Mouse (Mus musculus): ENCODE measurements around the gene Spata5. TPM values are rescaled to one million over a fixed set of nuclear protein-coding genes. Genes with fewer than 3 reads are reported as not detected.

The Spata5 gene
- polyA plus RNA-seq, 1 experiment = 1.0 TPM

GRCm38 (mm10) chr3:37481295-37481694 lies 61.6 kb downstream of the Spata5 start:
- H3K36me3 ChIP-seq (ENCODE audit: control insufficient read depth, insufficient read depth, low read length) = peaks cover 2% of the 10 kb centered on the region; the same call in 1 of the 2 replicates
- 96% methylated on average over 31 of the region's 31 CpGs for WGBS
- no peaks in the 10 kb centered on the region for H3K27me3 ChIP-seq (ENCODE audit: control insufficient read depth, insufficient read depth, low read length)
- TF ChIP-seq CTCF (IDR thresholded peaks at IDR 0.05; ENCODE audit: extremely low read depth, insufficient read length, insufficient replicate concordance, low read depth, low read length) = no peak
- TF ChIP-seq POLR2A (IDR thresholded peaks at IDR 0.05; ENCODE audit: low read depth, low read length) = no peak
- H3K27ac ChIP-seq (ENCODE audit: insufficient read depth, low read depth, low read length) = no peak overlapping the region
- H3K4me1 ChIP-seq (ENCODE audit: control insufficient read depth, insufficient read depth, insufficient read length, low read length) = no peaks in the 10 kb centered on the region
- H3K4me3 ChIP-seq (ENCODE audit: low read depth, low read length) = no peak overlapping the region

- Histone ChIP-seq H3K4me1 (ENCODE audit: control insufficient read depth, insufficient read depth, insufficient read length, low read length) (no peaks in the 10 kb centered on the region), H3K27ac (ENCODE audit: insufficient read depth, low read depth, low read length) (no peak overlapping the region), H3K27me3 (ENCODE audit: control insufficient read depth, insufficient read depth, low read length) (no peaks in the 10 kb centered on the region), H3K36me3 (ENCODE audit: control insufficient read depth, insufficient read depth, low read length) (peaks cover 2% of the 10 kb centered on the region; the same call in 1 of the 2 replicates), H3K4me3 (ENCODE audit: low read depth, low read length) (no peak overlapping the region)
- TF ChIP-seq POLR2A (IDR thresholded peaks at IDR 0.05; ENCODE audit: low read depth, low read length) (no peak), CTCF (IDR thresholded peaks at IDR 0.05; ENCODE audit: extremely low read depth, insufficient read length, insufficient replicate concordance, low read depth, low read length) (no peak)
- WGBS = 53% methylated on average over 1 of the region's 1 CpGs
Observed at GRCm38 (mm10) chr3:37482720-37483119, 63.0 kb downstream of the Spata5 start.

GRCm38 (mm10) chr3:37483709-37484265 lies 64.1 kb downstream of the Spata5 start:
- Histone ChIP-seq H3K27me3 (ENCODE audit: control insufficient read depth, insufficient read depth, low read length) (no peaks in the 10 kb centered on the region), H3K4me1 (ENCODE audit: control insufficient read depth, insufficient read depth, insufficient read length, low read length) (no peaks in the 10 kb centered on the region), H3K36me3 (ENCODE audit: control insufficient read depth, insufficient read depth, low read length) (peaks cover 2% of the 10 kb centered on the region; the same call in 1 of the 2 replicates), H3K4me3 (ENCODE audit: low read depth, low read length) (no peak overlapping the region), H3K27ac (ENCODE audit: insufficient read depth, low read depth, low read length) (no peak overlapping the region)
- TF ChIP-seq CTCF (IDR thresholded peaks at IDR 0.05; ENCODE audit: extremely low read depth, insufficient read length, insufficient replicate concordance, low read depth, low read length) (no peak), POLR2A (IDR thresholded peaks at IDR 0.05; ENCODE audit: low read depth, low read length) (no peak)
- 60% methylated on average over 4 of the region's 4 CpGs for WGBS

GRCm38 (mm10) chr3:37487639-37488038 lies 67.9 kb downstream of the Spata5 start:
- Histone ChIP-seq H3K27ac (ENCODE audit: insufficient read depth, low read depth, low read length) (no peak overlapping the region), H3K36me3 (ENCODE audit: control insufficient read depth, insufficient read depth, low read length) (no peaks in the 10 kb centered on the region), H3K4me1 (ENCODE audit: control insufficient read depth, insufficient read depth, insufficient read length, low read length) (no peaks in the 10 kb centered on the region), H3K27me3 (ENCODE audit: control insufficient read depth, insufficient read depth, low read length) (no peaks in the 10 kb centered on the region), H3K4me3 (ENCODE audit: low read depth, low read length) (no peak overlapping the region)
- TF ChIP-seq POLR2A (IDR thresholded peaks at IDR 0.05; ENCODE audit: low read depth, low read length) = no peak
- TF ChIP-seq CTCF (IDR thresholded peaks at IDR 0.05; ENCODE audit: extremely low read depth, insufficient read length, insufficient replicate concordance, low read depth, low read length) = no peak
- 33% methylated on average over 2 of the region's 2 CpGs for WGBS

GRCm38 (mm10) chr3:37488173-37488572 lies 68.5 kb downstream of the Spata5 start:
- Histone ChIP-seq H3K4me1 (ENCODE audit: control insufficient read depth, insufficient read depth, insufficient read length, low read length) (no peaks in the 10 kb centered on the region), H3K27ac (ENCODE audit: insufficient read depth, low read depth, low read length) (no peak overlapping the region), H3K27me3 (ENCODE audit: control insufficient read depth, insufficient read depth, low read length) (no peaks in the 10 kb centered on the region), H3K4me3 (ENCODE audit: low read depth, low read length) (no peak overlapping the region), H3K36me3 (ENCODE audit: control insufficient read depth, insufficient read depth, low read length) (no peaks in the 10 kb centered on the region)
- TF ChIP-seq CTCF (IDR thresholded peaks at IDR 0.05; ENCODE audit: extremely low read depth, insufficient read length, insufficient replicate concordance, low read depth, low read length) (no peak), POLR2A (IDR thresholded peaks at IDR 0.05; ENCODE audit: low read depth, low read length) (no peak)

- Histone ChIP-seq H3K4me1 (ENCODE audit: control insufficient read depth, insufficient read depth, insufficient read length, low read length) (no peaks in the 10 kb centered on the region), H3K27me3 (ENCODE audit: control insufficient read depth, insufficient read depth, low read length) (no peaks in the 10 kb centered on the region), H3K4me3 (ENCODE audit: low read depth, low read length) (no peak overlapping the region), H3K27ac (ENCODE audit: insufficient read depth, low read depth, low read length) (no peak overlapping the region), H3K36me3 (ENCODE audit: control insufficient read depth, insufficient read depth, low read length) (no peaks in the 10 kb centered on the region)
- 49% methylated on average over 3 of the region's 3 CpGs for WGBS
- TF ChIP-seq CTCF (IDR thresholded peaks at IDR 0.05; ENCODE audit: extremely low read depth, insufficient read length, insufficient replicate concordance, low read depth, low read length) (no peak), POLR2A (IDR thresholded peaks at IDR 0.05; ENCODE audit: low read depth, low read length) (no peak)
Observed at GRCm38 (mm10) chr3:37490025-37490424, 70.3 kb downstream of the Spata5 start.

GRCm38 (mm10) chr3:37500939-37501338 lies 81.2 kb downstream of the Spata5 start:
- no peaks in the 10 kb centered on the region for H3K36me3 ChIP-seq (ENCODE audit: control insufficient read depth, insufficient read depth, low read length)
- H3K27ac ChIP-seq (ENCODE audit: insufficient read depth, low read depth, low read length) = no peak overlapping the region
- H3K4me1 ChIP-seq (ENCODE audit: control insufficient read depth, insufficient read depth, insufficient read length, low read length) = no peaks in the 10 kb centered on the region
- 44% methylated on average over 1 of the region's 1 CpGs for WGBS
- no peaks in the 10 kb centered on the region for H3K27me3 ChIP-seq (ENCODE audit: control insufficient read depth, insufficient read depth, low read length)
- no peak for TF ChIP-seq CTCF (IDR thresholded peaks at IDR 0.05; ENCODE audit: extremely low read depth, insufficient read length, insufficient replicate concordance, low read depth, low read length)
- TF ChIP-seq POLR2A (IDR thresholded peaks at IDR 0.05; ENCODE audit: low read depth, low read length) = no peak
- no peak overlapping the region for H3K4me3 ChIP-seq (ENCODE audit: low read depth, low read length)

Data from small intestine, adult 2 months (tissue).